Comparison of ENCODE assay signal across 8 mouse cellular contexts in genomic region chr15:10177083-10177482, GRCm38 (mm10). TPM values are rescaled to one million over a fixed set of nuclear protein-coding genes. Genes with fewer than 3 reads are reported as not detected.
A peak's percentile ranks its signal among the peaks of the same experiment; 100 is the strongest.
DNase-seq lines count a peak whose midpoint lies in the region; ATAC-seq lines count a peak whose summit lies in the region.

Gene Prlr, plus strand, starts transcription at chr15:10177238.

- peak within 1 kb of the TSS; percentile 27 for H3K9ac ChIP-seq in forebrain, embryonic 15.5 days (replicated peaks)
- no peak within 1 kb of the TSS for H3K9ac ChIP-seq in liver, embryonic 15.5 days

- H3K4me1 ChIP-seq in forebrain, embryonic 15.5 days = peaks cover 7% of the 10 kb centered on the region; the same call in 1 of the 2 replicates
- H3K4me1 ChIP-seq in liver, embryonic 15.5 days (replicated peaks) = no peaks in the 10 kb centered on the region

- no peak for DNase-seq in adrenal gland, adult 18-20 months (ENCODE audit: low spot score in 2 of 2)
- DNase-seq in adrenal gland, adult (ENCODE audit: inconsistent age in 2 of 2, low spot score in 1 of 2) = no peak
- peak; percentile 11 for DNase-seq in WW6 (ENCODE audit: low read depth, low spot score)
- DNase-seq in spleen, postnatal 10 days (ENCODE audit: low spot score in 2 of 2) = no peak

- H3K27ac ChIP-seq in forebrain, embryonic 15.5 days (replicated peaks) = no peak within 1 kb of the TSS
- no peak within 1 kb of the TSS for H3K27ac ChIP-seq in liver, embryonic 15.5 days (replicated peaks)

- WGBS in forebrain, embryonic 15.5 days = 4% methylated on average over 9 of the region's 9 CpGs
- WGBS in liver, embryonic 15.5 days (ENCODE audit: insufficient replicate concordance) = 13% methylated on average over 9 of the region's 9 CpGs

- peak within 1 kb of the TSS; percentile 62 for H3K4me2 ChIP-seq in forebrain, embryonic 15.5 days (replicated peaks)
- H3K4me2 ChIP-seq in liver, embryonic 15.5 days = peak within 1 kb of the TSS; percentile 54

- H3K9me3 ChIP-seq in forebrain, embryonic 15.5 days = no peaks in the 10 kb centered on the region
- H3K9me3 ChIP-seq in liver, embryonic 15.5 days (replicated peaks) = no peaks in the 10 kb centered on the region

- no peaks in the 10 kb centered on the region for H3K27me3 ChIP-seq in forebrain, embryonic 15.5 days
- peaks cover 12% of the 10 kb centered on the region; the same call in 1 of the 2 replicates for H3K27me3 ChIP-seq in liver, embryonic 15.5 days

- H3K4me3 ChIP-seq in forebrain, embryonic 15.5 days = peak within 1 kb of the TSS; percentile 38
- peak within 1 kb of the TSS; percentile 30 for H3K4me3 ChIP-seq in liver, embryonic 15.5 days (replicated peaks)

- ATAC-seq in forebrain, embryonic 15.5 days (replicated peaks) = no peak; the same call in 1 of the 2 replicates
- no peak for ATAC-seq in liver, embryonic 15.5 days (ENCODE audit: insufficient read depth)
- no peak for ATAC-seq in erythroblast, adult 5-6 weeks (replicated peaks; ENCODE audit: low FRiP score, poor library complexity, severe bottlenecking)
- ATAC-seq in granulocyte monocyte progenitor cell, adult 5-6 weeks (replicated peaks; ENCODE audit: poor library complexity, severe bottlenecking) = no peak

- no peaks in the 10 kb centered on the region for H3K36me3 ChIP-seq in forebrain, embryonic 15.5 days
- H3K36me3 ChIP-seq in liver, embryonic 15.5 days (replicated peaks) = no peaks in the 10 kb centered on the region

RNA-seq across cellular contexts. Expression of gene Prlr, which starts in this region (rescaled TPM):
- 100 to 1,000 TPM in 1 of 2 experiments, 10 to 100 TPM in 1; 50.9 to 307 TPM for total RNA-seq in adrenal gland, adult 18-20 months (2021)
- 0.57 and 0.72 TPM in 2 replicates for polyA plus RNA-seq in forebrain, embryonic 15.5 days (2015; fragmentation: Nextera tagmentation; extraction: Ambion mirVana)
- 0.06 and 0.08 TPM in 2 replicates for polyA plus RNA-seq in liver, embryonic 15.5 days (2015; fragmentation: Nextera tagmentation; extraction: Ambion mirVana)
- 2.9 TPM in 1 of 2 replicates, not detected in the other for total RNA-seq in erythroblast, adult 5-6 weeks (2015; ENCODE audit: low replicate concordance)
- total RNA-seq in erythroblast, adult 5-6 weeks (2017; ENCODE audit: low replicate concordance) = 0.09 TPM in 1 of 2 replicates, not detected in the other
- total RNA-seq in granulocyte monocyte progenitor cell, adult 5-6 weeks (2014; fragmentation: Nextera tagmentation) = not detected in 2 replicates
- not detected in 2 replicates for total RNA-seq in granulocyte monocyte progenitor cell, adult 5-6 weeks (2017)

Comparison
In these comparisons a context has a peak if more than half of its experiments do, and no peak if none do; other contexts are left out.
1. RNA of gene Prlr (total RNA-seq): 50.9 to 307 TPM in adrenal gland, adult 18-20 months; 0.09 to 2.9 TPM in erythroblast, adult 5-6 weeks and not detected in granulocyte monocyte progenitor cell, adult 5-6 weeks; every median in the first group is over 10 times any median in the second.